Mouse (Mus musculus) cerebral cortex, adult 2 months (tissue): Measurements from ENCODE around the gene Dnajc10.

ENCODE experiments used
- WGBS: fragments of 180-500 bp; shearing (Covaris S2); methylation state at CpG from one replicate; pipeline ENCODE4 v1.1.7; 2018; 5-methylcytosine and 5-hydroxymethylcytosine counted together

Gene Dnajc10

GRCm38 (mm10) chr2:80340537-80340936 lies 25.3 kb downstream of the Dnajc10 start:
- 94% methylated on average over 9 of the region's 9 CpGs for WGBS

GRCm38 (mm10) chr2:80354531-80354930 lies 39.3 kb downstream of the Dnajc10 start:
- WGBS: 75% methylated on average over 4 of the region's 4 CpGs

DNA sequence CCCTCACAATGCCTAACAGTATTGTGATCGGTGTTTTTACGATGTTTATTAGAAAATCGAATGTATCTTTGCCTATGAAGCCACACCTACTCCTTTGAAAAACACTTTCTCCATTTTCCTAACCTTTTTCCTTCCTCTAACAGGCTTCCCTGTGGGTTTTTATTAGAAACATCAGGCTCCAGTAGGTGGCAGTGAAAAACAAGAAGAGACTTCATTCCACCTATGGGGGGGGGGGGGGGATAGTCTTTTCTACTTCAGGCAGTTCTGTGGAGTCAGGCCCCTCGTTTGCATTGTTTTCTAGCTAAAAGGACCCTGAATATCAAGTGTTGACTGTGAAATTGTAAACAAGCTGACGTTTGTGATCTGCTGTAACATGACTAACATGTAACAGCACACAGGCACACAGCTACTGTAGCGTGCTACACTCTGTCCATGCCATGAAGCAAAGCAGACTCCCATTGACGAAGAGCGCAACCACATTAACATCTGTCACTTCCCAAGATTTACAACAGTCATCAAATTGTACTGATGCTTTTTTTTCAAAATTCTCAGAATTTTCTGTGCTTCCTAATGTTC lies 41.5 kb downstream of the Dnajc10 start:
- 42% methylated on average over 8 of the region's 8 CpGs for WGBS

- 63% methylated on average over 8 of the region's 8 CpGs for WGBS
Measured at GRCm38 (mm10) chr2:80371458-80371857, 56.2 kb downstream of the Dnajc10 start.

DNA sequence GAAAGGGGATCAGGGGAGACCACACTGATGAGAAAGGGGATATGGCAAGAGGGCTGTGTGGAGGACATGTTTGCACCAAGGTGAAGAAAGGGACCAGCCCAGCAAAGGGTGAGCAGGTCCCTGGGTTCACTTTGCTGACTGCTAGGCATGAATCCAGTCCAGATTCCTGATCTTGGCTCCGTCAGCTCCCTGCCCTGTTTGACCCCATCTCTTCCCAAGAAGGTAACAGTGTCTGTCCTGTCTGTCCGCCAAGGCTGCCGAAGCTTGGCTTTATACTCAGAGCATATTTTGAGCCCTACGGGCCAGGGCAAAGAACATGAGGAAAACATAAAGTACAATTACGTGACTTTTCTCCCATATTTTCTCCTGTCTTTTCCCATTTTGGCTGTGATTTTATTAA lies 64.6 kb downstream of the Dnajc10 start:
- WGBS: 92% methylated on average over 5 of the region's 5 CpGs

GRCm38 (mm10) chr2:80384447-80384846 lies 69.2 kb downstream of the Dnajc10 start:
- WGBS: 86% methylated on average over 4 of the region's 4 CpGs

DNA sequence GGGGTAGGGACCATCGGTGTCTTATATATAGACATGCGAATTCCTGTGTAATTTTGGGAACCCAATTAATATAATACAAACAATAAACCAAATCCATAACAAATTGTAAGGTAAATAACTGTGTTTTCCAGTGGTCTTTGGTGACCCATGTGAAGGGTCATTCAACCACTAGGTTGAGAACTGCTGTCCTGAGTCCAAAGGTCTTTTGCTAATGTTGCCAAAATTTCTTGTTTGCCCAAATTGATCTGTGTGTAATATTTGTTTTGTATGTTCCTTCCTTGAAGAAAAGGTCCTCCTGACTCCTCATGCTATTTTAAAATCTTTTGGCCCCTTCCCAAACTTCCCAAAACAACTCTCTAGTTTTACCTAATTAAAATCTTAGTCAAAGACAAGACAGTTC lies 71.0 kb downstream of the Dnajc10 start:
- 94% methylated on average over 2 of the region's 2 CpGs for WGBS

DNA sequence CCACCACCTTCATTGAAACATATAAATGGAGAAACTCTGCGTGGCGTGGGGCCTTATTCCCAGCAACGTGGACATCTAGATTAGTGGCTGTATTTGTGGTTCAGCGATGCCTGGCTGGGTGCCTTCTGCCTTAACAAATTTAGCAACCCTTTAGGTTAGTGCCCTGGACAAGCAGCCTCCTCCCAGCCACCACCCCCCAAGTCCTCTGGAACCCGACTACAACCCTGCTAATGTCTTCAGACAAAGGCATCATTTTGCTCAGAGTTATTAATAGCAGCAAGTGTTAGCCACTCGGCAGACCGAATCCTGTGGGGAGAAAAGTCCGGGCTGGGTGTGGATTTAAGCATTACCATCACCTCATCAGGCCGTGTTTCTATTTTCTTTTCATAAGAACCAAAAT lies 72.4 kb downstream of the Dnajc10 start:
- WGBS: 57% methylated on average over 9 of the region's 9 CpGs

- WGBS: 39% methylated on average over 3 of the region's 3 CpGs
Measured at GRCm38 (mm10) chr2:80388341-80388740, 73.1 kb downstream of the Dnajc10 start.

GRCm38 (mm10) chr2:80396057-80396456 lies 80.8 kb downstream of the Dnajc10 start:
- WGBS: 83% methylated on average over 7 of the region's 7 CpGs

DNA sequence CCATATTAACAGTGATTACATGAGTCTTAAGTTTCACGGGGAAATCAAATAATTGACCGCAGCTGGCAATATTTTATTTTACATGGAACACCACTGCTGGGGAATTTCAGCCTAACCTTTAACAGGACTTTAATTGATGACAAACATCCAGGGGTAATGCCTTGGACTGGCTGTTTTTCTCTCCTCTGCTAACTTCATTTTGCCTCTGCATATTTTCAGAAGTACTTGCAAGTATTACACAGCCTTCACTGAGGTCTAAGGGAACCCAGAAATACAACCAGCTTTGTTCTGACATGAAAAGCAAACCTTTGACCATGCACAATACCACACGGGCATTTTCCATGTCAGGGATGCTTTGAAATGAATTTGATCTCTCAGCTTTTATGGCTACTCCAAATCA lies 81.6 kb downstream of the Dnajc10 start:
- 87% methylated on average over 3 of the region's 3 CpGs for WGBS

- WGBS: 64% methylated on average over 3 of the region's 3 CpGs
Measured at GRCm38 (mm10) chr2:80398595-80399099, 83.4 kb downstream of the Dnajc10 start.
